Mouse (Mus musculus) inflammation-experienced regulatory T-cells, adult 16 weeks (primary cell): ENCODE results near the gene Vmn1r193. TPM values are rescaled to one million over a fixed set of nuclear protein-coding genes. Genes with fewer than 3 reads are reported as not detected.

Experiments used
- polyA plus RNA-seq: library from polyadenylated mRNA; unstranded; fragments of 100-300 nt; shearing (Covaris generic); gene quantifications from one replicate; pipeline ENCODE4 v1.2.1, GENCODE M21; 2017

Vmn1r193 gene
- not detected for polyA plus RNA-seq

DNA sequence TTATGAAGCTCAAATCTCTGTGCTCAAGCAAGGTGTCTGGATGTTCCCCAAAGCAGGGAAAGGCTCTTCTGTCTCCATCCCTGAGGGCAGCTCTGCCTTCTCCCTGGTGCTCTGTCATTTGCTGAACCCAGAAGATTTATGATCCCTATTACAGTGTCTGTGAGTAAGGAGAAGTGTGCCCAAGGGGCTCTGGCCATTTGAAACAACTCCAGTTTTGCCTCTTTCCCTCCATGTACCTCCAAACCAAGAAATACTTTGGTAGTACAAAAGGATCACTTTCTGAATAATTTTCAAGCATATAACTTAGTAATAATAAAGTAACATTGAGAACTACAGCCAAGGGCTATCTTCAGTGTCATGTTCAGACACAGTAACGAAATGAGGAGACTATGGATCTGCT, at the start of gene Vmn1r193:
Gene Vmn1r193 (minus strand): TSS at position 101 of the 400 bp plus-strand sequence.

DNA sequence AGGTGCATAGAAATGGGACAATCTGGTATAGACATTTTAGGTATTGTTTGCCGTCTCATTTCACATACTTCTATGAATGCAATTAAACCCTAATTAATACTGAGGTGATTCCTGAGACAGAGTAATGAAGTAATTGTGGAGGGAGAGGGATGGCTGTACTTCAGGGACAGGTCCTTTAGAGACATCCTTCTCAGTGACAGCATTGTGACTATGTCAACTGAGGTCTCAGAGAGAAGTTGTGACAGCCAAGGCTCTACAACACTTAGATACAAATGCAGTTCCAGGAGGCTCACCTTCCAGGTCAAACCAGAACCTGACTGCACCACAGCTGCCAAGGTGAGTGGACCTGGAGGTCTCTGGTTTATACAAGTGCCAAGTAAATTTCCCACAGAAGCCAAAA, 47.3 kb upstream of the Vmn1r193 start, which contains the start of gene Vmn1r195:
Gene Vmn1r195 (plus strand): TSS at position 301 of the 400 bp plus-strand sequence.

DNA sequence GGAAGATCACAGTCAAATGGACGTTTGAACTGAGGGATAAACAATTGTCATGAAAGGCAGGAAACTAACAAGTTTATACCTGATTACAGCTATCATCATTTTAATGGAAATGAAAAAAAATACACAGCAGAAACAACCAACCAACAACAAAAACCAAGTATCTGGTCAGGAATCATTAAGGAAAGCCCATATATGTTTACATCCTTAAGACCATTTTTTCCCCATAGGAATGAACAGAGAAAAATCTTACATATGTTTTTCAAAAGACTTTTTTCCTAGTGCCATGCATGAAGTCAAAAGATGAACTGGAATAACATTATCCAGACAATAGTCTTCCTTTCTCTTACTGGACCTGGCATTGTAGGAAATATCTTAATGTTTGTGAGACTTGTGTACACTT, 21.0 kb upstream of the Vmn1r193 start, which contains the start of gene Vmn1r194:
Gene Vmn1r194 (plus strand): TSS at position 301 of the 400 bp plus-strand sequence.

DNA sequence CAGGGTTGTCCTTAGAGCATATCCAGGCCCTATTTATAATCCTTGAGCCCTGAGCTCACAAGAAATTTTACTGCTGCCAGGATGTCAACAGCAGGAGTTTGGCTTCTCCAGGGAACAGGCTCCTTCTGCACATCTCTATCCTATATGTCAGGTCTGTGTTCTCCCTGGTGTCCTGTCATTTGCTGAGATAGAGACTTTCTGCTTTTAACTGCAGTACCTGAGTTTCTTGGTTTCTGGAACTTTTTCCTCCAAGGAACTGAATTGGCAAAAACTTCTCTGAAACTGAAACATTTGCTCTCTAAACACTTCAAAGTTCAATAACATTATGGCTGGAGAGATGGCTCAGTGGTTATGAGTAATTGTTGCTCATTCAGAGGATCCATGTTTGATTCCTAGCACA, 31.9 kb downstream of the Vmn1r193 start, which contains the start of gene Vmn1r192:
Gene Vmn1r192 (minus strand): TSS at position 101 of the 400 bp plus-strand sequence.

DNA sequence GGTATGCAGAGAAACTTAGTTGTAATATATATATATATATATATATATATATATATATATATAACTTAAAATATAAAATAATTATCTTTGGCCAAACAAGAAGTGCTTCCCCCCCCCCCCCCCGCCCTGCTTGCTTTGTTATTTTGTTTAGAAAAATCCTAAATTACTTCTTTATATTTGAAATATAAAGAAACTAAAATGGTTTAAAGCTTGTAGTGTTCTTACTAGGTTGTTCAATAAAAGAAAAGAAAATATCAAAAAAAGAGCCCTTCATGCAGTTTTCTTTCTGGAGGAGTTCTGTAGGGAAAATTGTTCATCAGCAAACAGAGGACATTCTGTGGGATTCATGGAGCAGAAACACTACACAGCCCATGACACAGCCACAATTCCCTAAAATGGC, 39.1 kb downstream of the Vmn1r193 start, which contains the start of gene Vmn1r191:
Gene Vmn1r191 (minus strand): TSS at position 101 of the 400 bp plus-strand sequence.

Other genes starting within 250 kb of the Vmn1r193 start
- not detected for gene Pom121l2, start 242.0 kb downstream of the Vmn1r193 start, polyA plus RNA-seq
- gene Prss16, start 213.4 kb downstream of the Vmn1r193 start, polyA plus RNA-seq: 0.20 TPM
- not detected for gene Hist1h2ah, start 187.6 kb downstream of the Vmn1r193 start, polyA plus RNA-seq
- not detected for gene Hist1h2bk, start 187.3 kb downstream of the Vmn1r193 start, polyA plus RNA-seq
- gene Hist1h4i, start 181.8 kb downstream of the Vmn1r193 start, polyA plus RNA-seq: 12.9 TPM
- 2.4 TPM for gene Hist1h2ag, start 180.2 kb downstream of the Vmn1r193 start, polyA plus RNA-seq
- 3.9 TPM for gene Hist1h2bj, start 179.9 kb downstream of the Vmn1r193 start, polyA plus RNA-seq
- not detected for gene Vmn1r188, start 138.7 kb downstream of the Vmn1r193 start, polyA plus RNA-seq
- not detected for gene Vmn1r189, start 117.3 kb downstream of the Vmn1r193 start, polyA plus RNA-seq
- not detected for gene Vmn1r191, start 39.2 kb downstream of the Vmn1r193 start, polyA plus RNA-seq
- not detected for gene Vmn1r192, start 32.0 kb downstream of the Vmn1r193 start, polyA plus RNA-seq
- gene Vmn1r194, start 21.1 kb upstream of the Vmn1r193 start, polyA plus RNA-seq: not detected
- not detected for gene Vmn1r195, start 47.4 kb upstream of the Vmn1r193 start, polyA plus RNA-seq
- gene Vmn1r196, start 66.8 kb upstream of the Vmn1r193 start, polyA plus RNA-seq: not detected
- 0.06 TPM for gene Vmn1r197, start 101.4 kb upstream of the Vmn1r193 start, polyA plus RNA-seq
- gene Vmn1r198, start 127.2 kb upstream of the Vmn1r193 start, polyA plus RNA-seq: not detected
- gene Vmn1r199, start 156.7 kb upstream of the Vmn1r193 start, polyA plus RNA-seq: not detected
- 0.20 TPM for gene Vmn1r200, start 167.2 kb upstream of the Vmn1r193 start, polyA plus RNA-seq
- not detected for gene Vmn1r201, start 248.8 kb upstream of the Vmn1r193 start, polyA plus RNA-seq